Mouse (Mus musculus) olfactory bulb, adult 2 months (tissue): ENCODE measurements around the gene Ccdc160.

Source experiments
- CTCF ChIP-seq: fragments of 200-500 bp; IDR thresholded peaks from 2 replicates; pipeline ENCODE4 v1.5.1; 2012; ENCODE audit warnings: low read depth, mild to moderate bottlenecking, low read length, moderate library complexity; ENCODE audit not compliant: insufficient read depth
- POLR2A ChIP-seq: fragments of 200-500 bp; IDR thresholded peaks from 2 replicates; pipeline ENCODE4 v1.6.1; 2012; ENCODE audit warnings: mild to moderate bottlenecking, low read depth, low read length, moderate library complexity; ENCODE audit not compliant: insufficient read depth

DNA sequence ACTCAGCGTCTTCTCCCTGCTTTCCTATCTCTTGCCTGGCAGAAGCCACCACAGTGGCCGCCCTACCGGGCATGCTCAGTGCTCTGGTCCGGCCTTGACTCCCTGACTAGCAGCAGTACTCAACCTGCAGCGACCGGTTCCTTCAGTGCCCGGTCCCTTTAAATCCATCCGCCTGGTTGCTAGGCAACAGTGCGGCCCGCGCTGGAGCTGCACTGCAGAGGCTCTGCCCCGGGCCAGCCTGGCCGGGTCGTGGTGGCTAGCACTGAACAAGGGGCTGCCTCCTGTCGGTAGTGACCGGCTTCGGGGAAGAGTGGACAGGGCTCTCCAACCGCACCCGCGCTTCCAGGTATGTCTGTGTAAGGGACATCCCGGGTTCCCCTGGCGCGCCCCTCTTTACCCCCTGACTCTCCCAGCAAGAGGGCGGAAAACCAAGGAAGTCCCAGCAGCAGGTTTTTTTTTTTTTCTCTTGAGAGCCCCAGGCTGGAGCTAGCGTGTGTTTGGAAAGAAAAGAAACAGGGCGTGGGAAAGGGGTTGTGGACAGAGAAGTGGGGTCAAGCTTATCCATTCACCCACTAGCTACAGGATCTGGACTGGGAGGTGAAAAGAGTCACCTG is at the start of gene Ccdc160:
- no peak for TF ChIP-seq POLR2A
- TF ChIP-seq CTCF, result no peak
